Mouse (Mus musculus): ENCODE measurements around the gene Pnck. TPM values are rescaled to one million over a fixed set of nuclear protein-coding genes. Genes with fewer than 3 reads are reported as not detected.

The Pnck gene
- polyA plus RNA-seq, 1 experiment from 2014 or later, result 107 TPM

GRCm38 (mm10) chrX:73635425-73635824, 24.5 kb downstream of the Pnck start:
- Histone ChIP-seq H3K4me1 (replicated peaks) (peaks cover 19% of the 10 kb centered on the region), H3K9me3 (no peaks in the 10 kb centered on the region), H3K4me2 (peak overlapping the region; percentile 42), H3K36me3 (no peaks in the 10 kb centered on the region), H3K27ac (no peak overlapping the region), H3K27me3 (peaks cover 74% of the 10 kb centered on the region), H3K9ac (no peak overlapping the region), H3K4me3 (peak overlapping the region; percentile 19; the same call in 1 of the 2 replicates)
- no peak for ATAC-seq (ENCODE audit: low FRiP score)
- 13% methylated on average over 13 of the region's 19 CpGs for WGBS

- Histone ChIP-seq H3K27me3 (0 out of 2 replicates have a peak, but pooled peaks cover 5% of the 10 kb centered on the region), H3K27ac (no peak overlapping the region), H3K4me3 (no peak overlapping the region), H3K9me3 (no peaks in the 10 kb centered on the region), H3K4me1 (replicated peaks) (no peaks in the 10 kb centered on the region), H3K4me2 (no peak overlapping the region), H3K9ac (no peak overlapping the region), H3K36me3 (no peaks in the 10 kb centered on the region)
- ATAC-seq (ENCODE audit: low FRiP score), result no peak
Measured at GRCm38 (mm10) chrX:73626981-73627380, 32.9 kb downstream of the Pnck start.

- no peaks in the 10 kb centered on the region for H3K27me3 ChIP-seq
- ATAC-seq (ENCODE audit: low FRiP score), result no peak
- H3K9ac ChIP-seq, result no peak overlapping the region
- 97% methylated on average over 2 of the region's 2 CpGs for WGBS
- H3K4me1 ChIP-seq (replicated peaks), result no peaks in the 10 kb centered on the region
- no peak overlapping the region for H3K4me3 ChIP-seq
- H3K36me3 ChIP-seq, result no peaks in the 10 kb centered on the region
- H3K27ac ChIP-seq, result no peak overlapping the region
- no peaks in the 10 kb centered on the region for H3K9me3 ChIP-seq
- no peak overlapping the region for H3K4me2 ChIP-seq
Measured at GRCm38 (mm10) chrX:73619890-73620289, 40.0 kb downstream of the Pnck start.

- ATAC-seq (ENCODE audit: low FRiP score), result no peak
- no peaks in the 10 kb centered on the region for H3K36me3 ChIP-seq
- H3K4me1 ChIP-seq (replicated peaks), result no peaks in the 10 kb centered on the region
- no peaks in the 10 kb centered on the region for H3K27me3 ChIP-seq
- no peak overlapping the region for H3K4me2 ChIP-seq
- no peak overlapping the region for H3K9ac ChIP-seq
- H3K9me3 ChIP-seq, result no peaks in the 10 kb centered on the region
- H3K4me3 ChIP-seq, result no peak overlapping the region
- no peak overlapping the region for H3K27ac ChIP-seq
Measured at GRCm38 (mm10) chrX:73619401-73619800, 40.5 kb downstream of the Pnck start.

GRCm38 (mm10) chrX:73615876-73616275, 44.0 kb downstream of the Pnck start:
- 89% methylated on average over 1 of the region's 1 CpGs for WGBS
- no peak overlapping the region for H3K27ac ChIP-seq
- no peak overlapping the region for H3K4me3 ChIP-seq
- H3K4me1 ChIP-seq (replicated peaks), result no peaks in the 10 kb centered on the region
- no peak overlapping the region for H3K9ac ChIP-seq
- no peaks in the 10 kb centered on the region for H3K9me3 ChIP-seq
- H3K36me3 ChIP-seq, result no peaks in the 10 kb centered on the region
- no peaks in the 10 kb centered on the region for H3K27me3 ChIP-seq
- no peak for ATAC-seq (ENCODE audit: low FRiP score)
- H3K4me2 ChIP-seq, result no peak overlapping the region

GRCm38 (mm10) chrX:73613665-73614064, 46.3 kb downstream of the Pnck start:
- no peaks in the 10 kb centered on the region for H3K27me3 ChIP-seq
- WGBS, result 67% methylated on average over 4 of the region's 4 CpGs
- H3K9me3 ChIP-seq, result no peaks in the 10 kb centered on the region
- no peak overlapping the region for H3K4me3 ChIP-seq
- no peaks in the 10 kb centered on the region for H3K36me3 ChIP-seq
- H3K27ac ChIP-seq, result no peak overlapping the region
- H3K4me2 ChIP-seq, result no peak overlapping the region
- H3K9ac ChIP-seq, result no peak overlapping the region
- no peaks in the 10 kb centered on the region for H3K4me1 ChIP-seq (replicated peaks)
- ATAC-seq (ENCODE audit: low FRiP score), result no peak

Other genes with a start within 250 kb of the Pnck start
- 0.51 and 0.67 TPM in 2 replicates for gene Zfp92, start 249.0 kb downstream of the Pnck start, polyA plus RNA-seq (2015; fragmentation: Nextera tagmentation; extraction: Ambion mirVana)
- not detected in 2 replicates for gene Trex2, start 224.8 kb downstream of the Pnck start, polyA plus RNA-seq (2015; fragmentation: Nextera tagmentation; extraction: Ambion mirVana)
- gene Haus7, start 201.1 kb downstream of the Pnck start, polyA plus RNA-seq (2015; fragmentation: Nextera tagmentation; extraction: Ambion mirVana), result 73.0 and 73.5 TPM in 2 replicates
- gene Bgn, start 176.5 kb downstream of the Pnck start, polyA plus RNA-seq (2015; fragmentation: Nextera tagmentation; extraction: Ambion mirVana), result 21.6 and 28.6 TPM in 2 replicates
- gene Atp2b3, start 157.0 kb downstream of the Pnck start, polyA plus RNA-seq (2015; fragmentation: Nextera tagmentation; extraction: Ambion mirVana), result 3.6 and 4.2 TPM in 2 replicates
- 1.1 and 1.2 TPM in 2 replicates for gene Dusp9, start 20.7 kb downstream of the Pnck start, polyA plus RNA-seq (2015; fragmentation: Nextera tagmentation; extraction: Ambion mirVana)
- 7.0 and 7.3 TPM in 2 replicates for gene Slc6a8, start 13.0 kb upstream of the Pnck start, polyA plus RNA-seq (2015; fragmentation: Nextera tagmentation; extraction: Ambion mirVana)
- gene Bcap31, start 56.1 kb upstream of the Pnck start, polyA plus RNA-seq (2015; fragmentation: Nextera tagmentation; extraction: Ambion mirVana), result 128 and 138 TPM in 2 replicates
- gene Abcd1, start 56.5 kb upstream of the Pnck start, polyA plus RNA-seq (2015; fragmentation: Nextera tagmentation; extraction: Ambion mirVana), result 11.1 and 11.2 TPM in 2 replicates
- 0.26 and 0.29 TPM in 2 replicates for gene Plxnb3, start 97.0 kb upstream of the Pnck start, polyA plus RNA-seq (2015; fragmentation: Nextera tagmentation; extraction: Ambion mirVana)
- 1.7 and 2.2 TPM in 2 replicates for gene Srpk3, start 114.3 kb upstream of the Pnck start, polyA plus RNA-seq (2015; fragmentation: Nextera tagmentation; extraction: Ambion mirVana)
- 223 and 228 TPM in 2 replicates for gene Idh3g, start 126.8 kb upstream of the Pnck start, polyA plus RNA-seq (2015; fragmentation: Nextera tagmentation; extraction: Ambion mirVana)
- 147 and 149 TPM in 2 replicates for gene Ssr4, start 126.9 kb upstream of the Pnck start, polyA plus RNA-seq (2015; fragmentation: Nextera tagmentation; extraction: Ambion mirVana)
- gene Pdzd4, start 164.9 kb upstream of the Pnck start, polyA plus RNA-seq (2015; fragmentation: Nextera tagmentation; extraction: Ambion mirVana), result 3.7 and 4.1 TPM in 2 replicates
- gene Avpr2, start 232.0 kb upstream of the Pnck start, polyA plus RNA-seq (2015; fragmentation: Nextera tagmentation; extraction: Ambion mirVana), result 0.09 and 0.17 TPM in 2 replicates
- 77.3 and 84.1 TPM in 2 replicates for gene L1cam, start 236.0 kb upstream of the Pnck start, polyA plus RNA-seq (2015; fragmentation: Nextera tagmentation; extraction: Ambion mirVana)